Mouse (Mus musculus) neural tube, embryonic 11.5 days (tissue): ENCODE results near the gene Slc6a21. TPM values are rescaled to one million over a fixed set of nuclear protein-coding genes. Genes with fewer than 3 reads are reported as not detected.

Experiments used
- ATAC-seq: fragments of 200-750 bp; cut with Nextera tagmentation; 2 replicates; pipeline ENCODE4 v1.8.0; 2017; ENCODE audit warnings: moderate number of reproducible peaks, mild to moderate bottlenecking, moderate TSS enrichment, moderate library complexity; ENCODE audit not compliant: insufficient read depth, low FRiP score, low TSS enrichment
- DNase-seq: peaks from one replicate; pipeline ENCODE4 v3.0.0-alpha.2; 2015; ENCODE audit warnings: low spot score
- H3K27ac ChIP-seq: fragments of 300-500 bp; sonication (generic); 2 replicates; pipeline ENCODE4 v1.5.1; 2014; ENCODE audit warnings: low read depth, mild to moderate bottlenecking, low read length
- H3K27me3 ChIP-seq: fragments of 300-500 bp; sonication (generic); 2 replicates; pipeline ENCODE4 v1.6.1; 2014; ENCODE audit warnings: mild to moderate bottlenecking, low read length, mixed read lengths; ENCODE audit not compliant: control insufficient read depth, insufficient read depth
- H3K36me3 ChIP-seq: fragments of 300-500 bp; sonication (generic); 2 replicates; pipeline ENCODE4 v1.6.1; 2014; ENCODE audit warnings: mild to moderate bottlenecking, low read length, moderate library complexity, mixed read lengths; ENCODE audit not compliant: control insufficient read depth, insufficient read depth
- H3K4me1 ChIP-seq: fragments of 300-500 bp; sonication (generic); 2 replicates; pipeline ENCODE4 v1.6.1; 2014; ENCODE audit warnings: low read length, mixed read lengths; ENCODE audit not compliant: control insufficient read depth, insufficient read depth
- H3K4me2 ChIP-seq: fragments of 300-500 bp; sonication (generic); 2 replicates; pipeline ENCODE4 v1.6.1; 2014; ENCODE audit warnings: low read depth, mild to moderate bottlenecking, moderate library complexity
- H3K4me3 ChIP-seq: fragments of 300-500 bp; sonication (generic); 2 replicates; pipeline ENCODE4 v1.5.1; 2014; ENCODE audit warnings: low read depth, low read length
- H3K9ac ChIP-seq: fragments of 300-500 bp; sonication (generic); 2 replicates; pipeline ENCODE4 v1.6.1; 2014; ENCODE audit warnings: mild to moderate bottlenecking, low read length
- H3K9me3 ChIP-seq: fragments of 300-500 bp; sonication (generic); 2 replicates; pipeline ENCODE4 v1.6.1; 2016; ENCODE audit warnings: low read length; ENCODE audit not compliant: control insufficient read depth
- WGBS: fragments of 180-500 bp; shearing (Covaris S2); extraction: QIAGEN DNeasy Blood & Tissue Kit; methylation state at CpG from one replicate; pipeline ENCODE4 v1.1.7; 2014; 5-methylcytosine and 5-hydroxymethylcytosine counted together
- polyA plus RNA-seq: library from polyadenylated mRNA; unstranded; fragments of >200 nt; fragmentation: Nextera tagmentation; extraction: Ambion mirVana; gene quantifications from 2 replicates; pipeline ENCODE4 v1.2.1, GENCODE M21; 2014

Slc6a21 gene
- not detected in 2 replicates for polyA plus RNA-seq

DNA sequence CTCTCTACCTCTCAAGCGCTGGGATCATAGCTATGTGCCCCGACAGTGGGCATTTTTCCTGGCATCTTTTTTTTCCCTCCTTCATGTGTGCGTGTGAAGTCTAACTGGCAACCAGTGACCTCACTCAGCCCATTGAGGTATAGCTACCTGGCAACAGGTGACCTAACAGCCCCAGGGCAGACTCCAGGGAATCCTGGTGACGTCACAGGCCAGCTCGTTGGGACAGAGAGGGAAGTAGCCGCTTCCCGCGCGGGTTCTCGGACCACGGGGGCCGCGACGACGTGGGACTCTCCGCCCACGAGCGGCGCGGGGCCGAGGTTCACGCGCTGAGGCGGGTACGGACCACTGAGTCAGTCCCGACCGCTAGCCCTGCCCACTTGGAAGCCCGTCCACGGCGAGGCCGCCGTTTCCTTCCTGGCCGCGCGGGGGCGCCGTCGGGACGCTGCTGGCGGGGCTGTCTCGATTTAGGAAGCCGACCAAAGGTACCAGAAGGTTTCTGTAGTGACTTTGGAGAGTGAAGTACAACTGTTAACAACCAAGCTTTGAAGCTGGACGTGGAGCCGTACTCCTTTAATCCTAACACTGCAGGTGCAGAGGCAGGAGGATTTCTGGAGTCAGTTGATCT, at the start of gene Slc6a21:
Gene Slc6a21, plus strand, starts transcription at position 378 of the 625 bp plus-strand sequence.
- Histone ChIP-seq H3K9me3 (no peaks in the 10 kb centered on the region), H3K4me3 (peak within 1 kb of the TSS; percentile 26; the same call in 1 of the 2 replicates), H3K36me3 (no peaks in the 10 kb centered on the region), H3K9ac (0 out of 2 replicates have a peak within 1 kb of the TSS, but pooled peaks have one; percentile 1), H3K27me3 (no peaks in the 10 kb centered on the region), H3K27ac (no peak within 1 kb of the TSS), H3K4me2 (peak within 1 kb of the TSS; percentile 38), H3K4me1 (no peaks in the 10 kb centered on the region)
- WGBS, result 7% methylated on average over 43 of the region's 44 CpGs
- ATAC-seq, result no peak
- DNase-seq, result peak; percentile 71

DNA sequence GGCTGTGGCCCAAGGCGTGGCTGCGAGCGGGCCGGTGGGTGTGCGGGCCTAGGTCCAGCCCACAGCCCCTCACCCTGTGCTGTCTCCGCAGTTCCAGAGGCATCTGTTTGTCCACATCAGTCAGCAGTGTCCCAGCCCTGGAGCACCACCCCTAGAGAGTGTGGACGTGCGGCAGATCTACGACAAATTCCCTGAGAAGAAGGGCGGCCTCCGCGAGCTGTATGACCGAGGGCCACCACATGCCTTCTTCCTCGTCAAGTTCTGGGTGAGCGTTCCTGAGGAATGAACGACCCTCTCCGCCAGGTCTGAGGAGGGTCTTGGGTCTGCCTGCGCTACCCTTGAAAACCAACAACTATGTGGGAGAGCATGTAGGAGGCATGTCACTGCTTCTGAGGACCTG, 48.8 kb upstream of the Slc6a21 start:
- H3K4me3 ChIP-seq, result no peak overlapping the region
- DNase-seq (no peak), ATAC-seq (no peak)
- 94% methylated on average over 18 of the region's 18 CpGs for WGBS
- no peaks in the 10 kb centered on the region for H3K9me3 ChIP-seq
- no peak overlapping the region for H3K27ac ChIP-seq
- no peak overlapping the region for H3K4me2 ChIP-seq
- H3K4me1 ChIP-seq, result peaks cover 5% of the 10 kb centered on the region; the same call in 1 of the 2 replicates
- H3K9ac ChIP-seq, result no peak overlapping the region
- peaks cover 43% of the 10 kb centered on the region for H3K36me3 ChIP-seq
- H3K27me3 ChIP-seq, result no peaks in the 10 kb centered on the region

DNA sequence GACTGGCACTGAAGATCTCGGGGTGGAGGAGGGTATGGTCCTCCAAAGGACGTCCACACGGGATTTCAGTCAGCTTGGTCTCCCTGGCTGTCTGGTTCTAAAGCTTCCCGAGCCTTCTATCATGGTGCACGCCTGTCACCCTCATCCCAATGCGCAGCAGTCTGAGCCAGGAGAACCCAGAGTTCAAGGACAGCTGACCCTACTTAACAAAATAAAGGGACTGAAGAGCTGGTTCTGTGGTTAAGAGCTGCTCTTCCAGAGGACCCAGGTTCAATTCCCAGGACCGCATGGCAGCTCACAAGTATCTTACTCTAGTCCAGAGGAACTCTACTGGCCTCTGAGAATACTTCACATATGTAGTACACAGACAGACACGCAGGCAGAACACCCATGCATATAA, 48.3 kb upstream of the Slc6a21 start:
- H3K27me3 ChIP-seq, result no peaks in the 10 kb centered on the region
- DNase-seq (no peak), ATAC-seq (no peak)
- H3K4me3 ChIP-seq, result no peak overlapping the region
- no peak overlapping the region for H3K27ac ChIP-seq
- H3K9ac ChIP-seq, result no peak overlapping the region
- H3K9me3 ChIP-seq, result no peaks in the 10 kb centered on the region
- H3K4me1 ChIP-seq, result peaks cover 10% of the 10 kb centered on the region
- peaks cover 40% of the 10 kb centered on the region for H3K36me3 ChIP-seq
- H3K4me2 ChIP-seq, result no peak overlapping the region
- WGBS, result 94% methylated on average over 8 of the region's 8 CpGs

DNA sequence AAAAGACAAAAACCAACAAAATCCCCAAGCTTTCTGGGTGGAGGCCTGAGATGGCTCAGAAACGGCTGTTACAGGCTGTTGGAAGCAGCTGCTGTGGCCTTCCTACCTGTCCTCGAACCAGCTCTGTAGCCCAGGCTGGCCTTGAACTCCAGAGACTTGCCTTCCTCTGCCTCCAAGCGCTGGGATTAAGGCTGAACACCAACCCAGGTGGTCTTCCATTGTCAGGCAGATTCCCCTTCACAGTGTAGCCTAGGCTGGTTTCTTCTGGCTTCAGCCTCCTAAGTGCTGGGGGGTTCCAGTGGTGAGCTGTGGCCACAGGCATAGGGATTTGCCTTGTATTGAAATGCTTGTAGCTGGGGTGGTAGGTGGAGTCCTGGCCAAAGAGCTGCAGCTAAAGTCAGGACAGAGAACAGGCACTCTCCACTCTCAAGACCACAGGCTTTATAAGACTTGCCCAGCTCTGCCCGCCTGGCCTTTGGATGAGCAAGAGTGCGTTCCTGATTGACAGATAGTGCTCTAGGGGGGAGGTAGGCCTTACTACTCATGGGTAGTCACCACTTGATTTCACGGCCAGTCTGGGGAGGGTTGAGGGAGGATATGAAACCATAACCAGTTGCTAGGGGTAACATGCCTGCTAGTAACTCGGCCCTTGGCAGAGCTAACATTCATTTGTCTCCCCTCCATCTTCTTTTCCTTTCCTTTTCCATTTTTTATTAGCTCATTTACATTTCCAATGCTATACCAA, 47.7 kb upstream of the Slc6a21 start:
- H3K36me3 ChIP-seq, result peaks cover 40% of the 10 kb centered on the region
- ATAC-seq, result no peak

DNA sequence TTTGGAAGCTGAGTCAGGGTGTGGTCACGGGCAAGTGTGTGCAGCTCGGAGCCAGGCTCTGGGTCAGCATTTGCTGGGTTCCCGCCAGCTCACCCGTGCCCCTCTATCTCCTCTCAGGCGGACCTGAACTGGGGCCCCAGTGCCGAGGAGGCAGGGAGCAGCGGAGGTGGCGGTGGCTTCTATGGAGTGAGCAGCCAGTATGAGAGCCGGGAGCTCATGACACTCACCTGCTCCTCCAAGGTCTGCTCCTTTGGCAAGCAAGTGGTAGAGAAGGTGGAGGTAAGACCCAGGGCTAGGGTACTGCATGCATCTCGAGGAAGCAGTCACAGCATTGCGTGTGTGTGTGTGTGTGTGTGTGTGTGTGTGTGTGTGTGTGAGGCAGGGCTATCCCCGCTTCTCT, 46.1 kb upstream of the Slc6a21 start:
- Histone ChIP-seq H3K4me3 (no peak overlapping the region), H3K36me3 (peaks cover 32% of the 10 kb centered on the region), H3K27me3 (no peaks in the 10 kb centered on the region), H3K27ac (no peak overlapping the region), H3K4me2 (no peak overlapping the region), H3K4me1 (peaks cover 16% of the 10 kb centered on the region), H3K9me3 (no peaks in the 10 kb centered on the region), H3K9ac (no peak overlapping the region)
- ATAC-seq (no peak), DNase-seq (no peak)
- 93% methylated on average over 12 of the region's 12 CpGs for WGBS

More for the DNA sequence above, 47.7 kb upstream of the Slc6a21 start:
- DNase-seq, result no peak
- H3K9me3 ChIP-seq, result no peaks in the 10 kb centered on the region
- no peak overlapping the region for H3K27ac ChIP-seq
- no peak overlapping the region for H3K9ac ChIP-seq
- 91% methylated on average over 7 of the region's 7 CpGs for WGBS
- H3K27me3 ChIP-seq, result no peaks in the 10 kb centered on the region
- H3K4me1 ChIP-seq, result peaks cover 13% of the 10 kb centered on the region
- no peak overlapping the region for H3K4me3 ChIP-seq
- H3K4me2 ChIP-seq, result no peak overlapping the region

DNA sequence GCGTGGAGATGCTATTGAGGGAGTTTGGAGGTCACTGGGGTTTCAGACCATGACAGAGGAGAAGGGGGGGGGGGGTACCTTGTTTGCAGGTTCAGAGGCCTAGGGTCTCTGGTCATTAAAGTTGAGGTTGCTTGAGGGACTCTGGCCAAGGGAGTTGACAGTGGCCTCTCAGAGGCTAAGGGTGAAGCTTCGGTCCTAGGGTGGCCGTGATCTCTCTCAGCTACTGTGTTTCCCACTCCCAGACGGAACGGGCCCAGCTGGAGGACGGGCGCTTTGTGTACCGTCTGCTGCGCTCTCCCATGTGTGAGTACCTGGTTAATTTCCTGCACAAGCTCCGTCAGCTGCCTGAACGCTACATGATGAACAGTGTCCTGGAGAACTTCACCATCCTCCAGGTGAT, 45.4 kb upstream of the Slc6a21 start:
- Histone ChIP-seq H3K36me3 (peaks cover 29% of the 10 kb centered on the region), H3K9me3 (no peaks in the 10 kb centered on the region), H3K4me2 (no peak overlapping the region), H3K9ac (no peak overlapping the region), H3K4me1 (peaks cover 16% of the 10 kb centered on the region), H3K4me3 (no peak overlapping the region), H3K27ac (no peak overlapping the region), H3K27me3 (no peaks in the 10 kb centered on the region; the same call in 1 of the 2 replicates)
- no peak for DNase-seq
- 87% methylated on average over 11 of the region's 11 CpGs for WGBS
- ATAC-seq, result no peak

DNA sequence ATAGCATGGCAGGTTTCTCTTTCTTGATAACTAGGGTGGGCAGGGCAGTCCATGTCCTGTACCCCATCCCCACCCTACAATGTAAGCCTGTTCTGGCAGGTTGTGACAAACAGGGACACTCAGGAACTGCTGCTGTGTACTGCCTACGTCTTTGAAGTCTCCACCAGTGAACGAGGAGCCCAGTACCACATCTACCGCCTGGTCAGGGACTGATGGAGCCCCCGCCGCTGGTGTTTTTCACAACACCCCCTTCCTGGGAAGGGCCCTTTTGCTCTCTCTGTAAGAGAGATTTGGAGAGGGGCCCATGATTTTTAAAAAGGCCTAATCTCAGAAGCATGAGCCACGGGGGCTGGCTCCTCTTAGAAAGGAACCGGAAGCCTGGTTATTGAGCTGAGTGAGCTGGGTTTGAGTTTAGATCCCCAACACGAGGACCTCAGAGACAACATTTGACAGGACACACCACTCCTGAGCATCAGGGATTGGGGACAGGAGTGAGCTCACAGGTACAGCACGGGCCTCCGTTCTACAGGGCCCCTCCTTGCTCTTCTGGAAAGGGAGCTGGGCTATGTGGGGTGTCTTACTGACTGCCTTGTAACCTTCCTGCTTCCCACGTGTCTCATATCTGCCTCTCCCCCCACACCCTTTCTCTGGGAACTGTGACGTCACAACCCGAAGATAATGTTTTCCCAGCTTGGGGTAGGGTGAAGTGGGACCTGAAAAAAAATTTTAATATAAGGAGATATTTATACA, 44.4 kb upstream of the Slc6a21 start:
- H3K27ac ChIP-seq, result no peak overlapping the region
- peaks cover 16% of the 10 kb centered on the region for H3K4me1 ChIP-seq
- no peak for ATAC-seq
- 71% methylated on average over 13 of the region's 13 CpGs for WGBS
- DNase-seq, result no peak
- H3K9ac ChIP-seq, result no peak overlapping the region
- peaks cover 7% of the 10 kb centered on the region for H3K27me3 ChIP-seq
- no peaks in the 10 kb centered on the region for H3K9me3 ChIP-seq
- no peak overlapping the region for H3K4me3 ChIP-seq
- peaks cover 26% of the 10 kb centered on the region for H3K36me3 ChIP-seq
- no peak overlapping the region for H3K4me2 ChIP-seq

DNA sequence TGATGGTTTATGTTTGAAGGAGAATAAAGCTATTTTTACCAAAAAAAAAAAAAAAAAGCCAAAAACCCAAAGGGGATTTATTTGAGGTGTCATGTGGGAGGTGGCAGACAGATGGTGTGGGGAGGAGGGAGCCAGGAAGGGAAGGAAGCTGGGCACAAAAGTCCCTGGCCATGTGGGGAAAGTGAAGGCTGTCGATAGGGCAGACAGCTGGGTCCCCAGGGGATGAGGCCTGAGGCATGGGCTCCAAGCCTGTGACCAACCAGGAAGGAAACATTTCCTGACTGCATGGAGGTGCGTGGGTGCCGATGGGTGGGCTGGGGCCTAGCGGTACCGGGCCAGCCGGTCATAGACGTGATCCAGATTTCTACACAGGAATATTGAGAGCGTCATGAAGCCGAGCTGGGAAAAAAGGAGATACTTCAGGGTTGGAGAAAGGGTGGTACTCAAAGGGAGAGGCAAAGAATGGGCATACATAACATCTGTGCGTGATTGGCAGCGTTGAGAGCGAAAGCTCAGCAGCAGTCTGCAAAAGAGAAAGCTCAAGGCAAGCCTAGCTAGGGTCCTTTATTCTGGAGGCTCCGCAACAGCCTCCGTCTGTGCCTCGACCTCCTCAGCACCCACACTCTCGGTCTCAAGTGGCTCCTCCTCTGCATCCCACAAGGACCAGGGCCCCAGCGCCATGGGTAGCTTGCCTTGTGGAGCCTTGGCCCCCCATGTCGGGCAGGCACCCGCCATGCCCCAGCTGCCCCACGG, 43.6 kb upstream of the Slc6a21 start:
- ATAC-seq, result no peak

More for the DNA sequence above, 43.6 kb upstream of the Slc6a21 start:
- Histone ChIP-seq H3K27me3 (peaks cover 8% of the 10 kb centered on the region), H3K36me3 (peaks cover 21% of the 10 kb centered on the region), H3K4me3 (no peak overlapping the region), H3K27ac (peak overlapping the region; percentile 14; the same call in 1 of the 2 replicates), H3K9ac (peak overlapping the region; percentile 12; the same call in 1 of the 2 replicates), H3K9me3 (no peaks in the 10 kb centered on the region), H3K4me1 (peaks cover 16% of the 10 kb centered on the region), H3K4me2 (peak overlapping the region; percentile 25)
- WGBS, result 30% methylated on average over 20 of the region's 20 CpGs
- peak; percentile 46 for DNase-seq
